Mouse (Mus musculus) ES-Bruce4 (cell line): Measurements from ENCODE around the gene Gm6588.

Source experiments
- CTCF ChIP-seq: IDR thresholded peaks from one replicate; pipeline ENCODE4 v1.8.1; 2011; ENCODE audit warnings: low read depth, low read length
- POLR2A ChIP-seq: IDR thresholded peaks from one replicate; pipeline ENCODE4 v1.8.1; 2011; ENCODE audit warnings: low read length; ENCODE audit not compliant: insufficient read depth

DNA sequence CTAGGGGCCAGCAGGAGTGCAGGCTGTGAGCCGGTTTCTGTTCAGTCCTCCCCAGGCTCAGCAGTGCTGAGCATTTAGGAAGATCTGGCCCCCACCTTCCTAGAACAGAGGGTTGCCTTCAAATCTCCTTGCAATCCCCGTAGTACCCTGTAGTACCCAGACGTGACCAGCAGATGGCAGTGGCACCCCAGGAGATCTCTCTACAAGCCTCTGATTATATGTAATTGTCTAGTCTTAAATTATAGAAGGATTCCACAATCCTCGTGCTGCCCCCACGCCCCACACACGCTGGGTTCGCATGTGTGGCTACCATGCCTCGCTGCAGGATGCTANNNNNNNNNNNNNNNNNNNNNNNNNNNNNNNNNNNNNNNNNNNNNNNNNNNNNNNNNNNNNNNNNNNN lies 16.2 kb upstream of the Gm6588 start:
- TF ChIP-seq CTCF = peak; percentile 79
- no peak for TF ChIP-seq POLR2A
